Mouse (Mus musculus) lung, adult 18-20 months (tissue): ENCODE results near the gene Mapkap1.

Experiments used
- DNase-seq, 2 experiments: peaks; one replicate each; pipeline ENCODE4 v3.0.0; 2022; ENCODE audit warnings: mixed read lengths in 2 of 2

Gene Mapkap1

DNA sequence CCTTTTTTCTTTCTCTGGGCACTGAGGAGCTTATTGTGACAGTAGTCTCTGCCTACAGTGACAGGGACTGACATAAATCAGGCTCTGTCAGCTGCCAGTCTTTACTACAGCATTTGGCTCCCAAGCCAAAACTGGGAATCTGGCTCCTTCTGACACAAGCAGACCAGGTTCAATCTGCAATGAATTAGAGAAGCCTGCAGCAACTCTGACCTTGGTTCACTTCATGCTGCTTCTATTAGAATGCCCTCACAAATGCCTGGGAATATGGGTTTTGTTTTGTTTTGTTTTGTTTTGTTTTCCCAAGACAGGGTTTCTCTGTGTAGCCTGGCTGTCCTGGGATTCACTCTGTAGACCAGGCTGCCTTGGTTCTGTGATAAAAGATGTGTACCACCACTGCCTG is 126.7 kb downstream of the Mapkap1 start:
- no peak for DNase-seq

- DNase-seq = no peak
Observed at GRCm38 (mm10) chr2:34534996-34535395, 128.4 kb downstream of the Mapkap1 start.

GRCm38 (mm10) chr2:34537356-34537755 is 130.8 kb downstream of the Mapkap1 start:
- DNase-seq = no peak

GRCm38 (mm10) chr2:34543581-34543980 is 137.0 kb downstream of the Mapkap1 start:
- no peak for DNase-seq

DNA sequence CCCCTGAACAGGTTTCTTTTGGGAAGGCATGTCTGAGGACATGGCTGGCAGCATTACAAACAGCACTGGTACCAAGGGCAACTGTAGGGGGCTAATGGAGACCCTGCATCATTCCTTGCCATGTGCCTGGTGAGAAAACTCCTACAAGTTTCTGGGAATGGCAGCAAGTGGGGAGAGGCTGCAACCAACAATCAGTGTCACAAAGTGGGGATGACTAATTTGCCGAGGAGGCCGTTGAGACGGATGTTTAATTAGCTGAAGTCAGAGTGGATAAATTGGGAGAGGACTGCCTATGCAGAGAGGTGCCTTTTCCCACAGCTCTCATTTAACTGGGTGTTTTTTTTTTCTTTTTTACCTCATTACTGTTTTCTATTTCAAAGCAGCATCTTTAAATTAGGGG is 137.4 kb downstream of the Mapkap1 start:
- no peak for DNase-seq

- DNase-seq = peak; percentile 15 to 52
Observed at GRCm38 (mm10) chr2:34544646-34545395, 138.2 kb downstream of the Mapkap1 start.

GRCm38 (mm10) chr2:34546176-34546677 is 139.7 kb downstream of the Mapkap1 start:
- DNase-seq = peak in 1 of 2 experiments; percentile 23

DNA sequence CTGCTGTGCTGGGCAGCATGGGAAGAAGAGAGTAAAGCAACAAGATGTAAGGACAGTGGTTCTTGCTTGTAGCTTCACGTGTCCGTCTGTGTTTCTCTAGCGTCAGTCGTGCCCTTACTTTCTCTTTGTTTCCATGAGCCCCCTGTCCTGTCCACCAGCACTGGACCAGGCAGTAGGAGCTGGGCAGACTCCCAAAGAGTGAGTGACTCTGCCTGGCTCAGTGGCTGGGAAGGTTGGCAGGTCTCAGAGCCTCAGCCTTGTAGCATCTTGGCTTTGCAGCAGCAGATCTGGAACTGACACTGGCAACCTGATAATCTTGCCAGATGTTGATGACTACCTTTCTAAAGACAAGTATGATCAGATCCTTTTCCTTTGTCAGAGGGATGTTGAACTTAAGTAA is 140.9 kb downstream of the Mapkap1 start:
- no peak for DNase-seq

- no peak for DNase-seq
Observed at GRCm38 (mm10) chr2:34548961-34549360, 142.4 kb downstream of the Mapkap1 start.

- no peak for DNase-seq
Observed at GRCm38 (mm10) chr2:34549469-34549868, 142.9 kb downstream of the Mapkap1 start.

DNA sequence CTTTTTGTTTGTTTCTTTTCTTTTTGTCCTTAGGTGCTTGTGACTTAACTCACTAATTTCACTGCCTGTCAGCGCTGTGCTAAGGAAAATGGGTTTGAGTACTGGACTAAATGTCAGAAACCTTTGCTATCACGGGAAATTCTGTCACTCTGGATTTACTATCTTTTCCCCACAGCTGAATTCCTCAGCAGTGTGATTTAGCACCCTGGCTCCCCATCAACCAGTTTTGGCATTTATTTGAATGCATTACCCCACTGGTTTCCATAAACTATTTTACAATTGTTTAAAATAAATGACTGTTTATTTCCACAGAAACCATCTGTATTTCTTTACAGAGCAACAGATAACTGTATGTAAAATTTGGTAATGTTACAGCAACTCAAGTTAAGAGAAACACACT is 146.2 kb downstream of the Mapkap1 start:
- no peak for DNase-seq

GRCm38 (mm10) chr2:34553580-34554231 is 147.1 kb downstream of the Mapkap1 start:
- DNase-seq = no peak

DNA sequence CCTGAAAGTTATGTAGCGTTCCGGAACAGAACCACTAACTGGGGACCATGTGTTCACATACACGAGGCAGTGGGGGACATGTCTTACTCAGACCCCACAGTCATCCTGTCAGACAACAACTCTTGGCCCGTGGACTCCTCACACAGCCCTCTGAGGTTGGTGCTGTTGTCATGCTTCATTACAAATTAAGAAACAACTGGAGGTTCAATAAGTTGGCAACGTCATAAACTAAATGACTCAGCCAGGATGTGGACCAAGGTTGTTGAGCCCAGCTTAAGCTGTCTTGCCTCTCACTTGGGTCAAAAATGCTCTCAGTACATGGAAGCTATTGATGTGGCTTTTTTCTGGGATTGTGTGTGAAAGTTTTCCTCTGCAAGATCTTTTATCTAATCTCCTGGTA is 153.6 kb downstream of the Mapkap1 start:
- no peak for DNase-seq

DNA sequence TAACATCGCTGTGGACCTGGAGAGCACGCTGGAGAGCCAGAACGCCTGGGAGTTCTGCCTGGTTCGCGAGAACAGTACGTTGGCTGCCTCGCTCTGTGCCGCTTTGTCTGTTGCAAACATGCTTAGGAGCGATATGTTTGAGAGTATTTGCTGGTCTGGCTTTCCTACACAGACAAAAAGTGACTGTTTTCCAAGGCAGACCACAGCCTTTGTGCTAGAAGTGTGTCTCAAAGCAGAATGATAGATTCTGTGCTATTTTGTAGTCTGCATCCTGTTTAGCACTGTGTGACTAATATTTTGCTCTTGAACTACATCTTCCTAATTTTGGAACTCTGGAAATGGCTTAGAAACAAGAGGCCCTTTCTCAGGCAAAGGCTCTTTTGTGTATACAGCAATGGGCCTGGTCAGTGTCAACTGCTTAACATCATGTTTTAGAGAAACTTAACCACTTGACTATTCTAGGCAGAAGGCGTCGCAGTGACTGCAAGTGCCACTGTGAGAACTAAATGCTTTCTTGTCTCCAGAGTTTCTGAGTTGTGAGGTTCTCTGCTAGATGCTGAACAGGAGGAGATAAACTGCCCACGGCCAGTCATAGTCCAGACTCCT is 156.6 kb downstream of the Mapkap1 start:
- no peak for DNase-seq

DNA sequence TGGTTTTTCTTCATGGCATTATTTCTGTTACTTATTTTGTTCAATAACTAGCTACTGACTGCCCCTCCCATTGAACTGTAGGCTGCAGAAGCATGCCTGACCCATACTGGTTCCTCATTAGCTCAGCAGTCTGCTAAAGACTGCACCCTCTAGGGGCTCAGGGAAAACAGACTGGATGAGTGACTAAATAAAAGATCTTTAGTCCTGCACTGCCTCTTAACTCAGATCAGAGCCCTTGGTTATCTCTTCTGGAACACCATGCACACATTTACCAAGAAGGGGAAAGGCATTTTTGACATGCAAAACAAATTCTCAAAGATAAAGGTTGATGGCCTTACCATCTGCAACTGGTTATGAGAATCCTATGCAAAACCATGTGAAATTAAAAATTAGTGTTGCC is 157.3 kb downstream of the Mapkap1 start:
- DNase-seq = no peak

- no peak for DNase-seq
Observed at GRCm38 (mm10) chr2:34566146-34566545, 159.6 kb downstream of the Mapkap1 start.

- no peak for DNase-seq
Observed at GRCm38 (mm10) chr2:34566601-34567000, 160.0 kb downstream of the Mapkap1 start.

DNA sequence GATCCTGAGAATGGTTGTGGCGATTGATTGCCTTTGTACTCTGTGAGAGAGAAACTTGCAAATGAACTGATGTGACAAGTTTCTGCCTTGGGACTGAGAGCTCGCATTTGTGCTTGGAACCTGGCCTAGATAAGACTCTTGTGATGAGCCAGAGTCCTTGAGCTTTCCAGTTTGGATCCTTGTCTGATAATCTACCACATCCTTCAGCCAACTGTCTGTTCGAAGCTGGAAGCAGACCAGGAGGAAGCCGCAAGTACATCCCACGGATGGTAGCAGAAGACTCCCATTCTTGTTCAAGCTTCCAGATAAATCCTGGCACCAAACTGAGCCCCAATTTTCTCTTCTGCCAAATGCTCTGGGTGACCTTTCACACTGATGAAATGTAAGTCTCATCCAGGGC is 162.6 kb downstream of the Mapkap1 start:
- DNase-seq = no peak

DNA sequence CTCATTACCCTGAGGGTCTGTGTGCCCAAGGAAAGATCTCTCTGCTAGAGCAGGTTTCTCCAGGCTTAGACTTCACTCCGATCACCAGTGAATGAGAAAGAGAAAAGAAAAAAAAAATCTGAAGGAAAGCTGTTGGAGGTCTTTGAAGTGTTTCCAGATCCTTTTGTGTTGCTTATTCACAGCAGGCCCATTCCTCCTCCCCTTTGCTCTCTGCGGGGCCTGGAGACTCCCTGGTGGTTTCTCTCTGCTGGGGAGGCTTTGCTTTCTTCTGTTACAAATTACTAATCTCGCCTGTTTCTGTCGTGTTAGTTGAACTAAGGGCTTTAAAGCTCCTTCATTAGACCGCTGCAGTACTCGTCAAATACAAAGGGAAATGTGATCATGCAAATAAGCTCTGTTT is 163.8 kb downstream of the Mapkap1 start:
- DNase-seq = no peak

DNA sequence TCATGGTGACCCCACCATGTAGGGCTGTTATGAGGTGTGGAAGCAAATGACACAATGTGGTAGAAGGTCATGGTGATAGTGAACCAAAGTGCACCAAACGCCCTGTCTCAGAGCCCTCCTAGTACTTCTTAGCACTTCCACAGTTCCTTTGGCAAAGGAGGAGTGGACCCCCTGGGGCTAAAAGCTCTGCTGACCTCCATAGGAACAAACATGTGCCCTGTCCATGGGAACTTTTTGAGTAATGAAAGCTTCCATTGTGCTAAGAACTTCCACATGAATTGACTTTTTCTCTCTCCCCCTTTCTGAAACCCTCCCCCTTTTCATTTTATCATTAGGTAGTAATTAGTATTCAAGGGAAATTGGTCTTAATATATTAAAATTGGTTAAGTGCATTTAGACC is 164.5 kb downstream of the Mapkap1 start:
- no peak for DNase-seq

DNA sequence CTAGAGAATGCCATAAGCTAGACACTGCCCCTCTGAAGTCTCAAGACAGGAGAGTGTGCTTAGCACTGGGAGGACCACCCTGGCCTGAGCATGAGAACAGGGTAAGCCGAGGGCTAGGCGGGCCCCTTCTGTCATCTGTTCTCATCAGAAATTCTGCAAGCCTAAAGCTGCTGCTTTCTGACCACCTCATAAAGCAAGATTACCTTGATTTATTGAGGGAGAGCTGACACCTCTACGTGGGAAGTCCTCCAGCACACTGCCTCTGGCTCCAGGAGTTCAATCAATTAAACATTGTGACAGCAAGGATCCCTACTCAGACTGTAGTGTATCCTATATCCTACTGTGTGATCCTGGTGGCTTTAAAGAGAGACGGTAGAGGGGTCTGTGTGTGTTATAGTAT is 166.5 kb downstream of the Mapkap1 start:
- DNase-seq = no peak

DNA sequence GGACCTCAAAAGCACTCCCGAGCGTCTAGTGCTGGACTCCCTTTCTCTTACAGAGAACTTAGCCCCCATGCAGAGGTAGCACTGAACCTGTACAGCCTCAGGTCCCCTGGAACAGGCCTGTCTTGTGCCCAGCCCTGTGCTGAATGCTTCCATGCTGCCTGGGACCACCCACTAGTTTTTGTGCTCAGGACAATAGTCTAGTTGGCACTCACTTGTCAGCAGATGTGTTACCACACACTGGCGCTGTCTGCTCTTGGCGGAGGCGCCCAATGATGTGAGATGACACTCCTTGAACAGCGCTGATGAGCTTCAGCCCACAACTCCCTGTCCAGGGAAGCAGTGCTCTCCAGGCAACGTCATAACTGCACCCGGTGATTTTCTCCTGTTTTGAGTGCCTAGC is 182.0 kb downstream of the Mapkap1 start:
- DNase-seq = no peak

DNA sequence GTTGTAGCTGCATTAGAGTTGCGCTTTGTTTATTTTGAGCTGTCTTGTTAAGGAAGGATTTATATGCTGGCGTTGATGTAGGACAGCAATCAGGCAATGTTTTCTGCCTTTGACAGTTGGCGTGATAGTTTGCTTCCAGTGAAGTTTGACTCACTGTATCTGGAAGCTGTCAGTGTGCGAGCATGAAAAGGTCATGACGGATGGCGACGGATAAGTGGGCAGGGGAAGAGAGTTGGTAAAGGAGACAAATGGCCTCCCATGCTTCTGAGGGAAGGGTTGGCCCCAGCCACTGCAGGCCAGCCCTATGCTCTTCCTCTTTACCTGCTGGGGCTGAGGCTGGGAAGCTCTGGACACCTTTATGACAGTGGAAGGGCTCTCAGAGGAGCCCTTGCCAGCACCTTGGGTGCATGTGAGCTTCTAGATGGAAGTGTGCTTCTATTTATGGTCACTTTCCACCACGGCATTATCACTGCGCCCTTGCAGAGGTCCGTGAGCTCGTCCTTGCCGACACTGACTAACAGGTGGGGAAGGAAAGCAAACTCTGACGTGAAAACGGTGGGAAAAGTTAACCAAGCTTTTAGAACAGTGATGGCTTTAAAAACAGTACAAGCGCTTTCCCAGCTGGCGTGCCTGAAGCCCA is 185.3 kb downstream of the Mapkap1 start:
- DNase-seq = no peak
